Mouse (Mus musculus) cerebellum, adult 2 months (tissue): ENCODE measurements around the gene Phkg2.

ENCODE experiments used
- CTCF ChIP-seq: fragments of 200-500 bp; IDR thresholded peaks from 2 replicates; pipeline ENCODE4 v1.5.1; 2011; ENCODE audit warnings: low read depth, mild to moderate bottlenecking, control low read depth, low read length, moderate library complexity, borderline replicate concordance; ENCODE audit not compliant: insufficient read depth
- POLR2A ChIP-seq: fragments of 200-500 bp; IDR thresholded peaks from 2 replicates; pipeline ENCODE4 v1.6.1; 2011; ENCODE audit warnings: low read length, control low read depth, borderline replicate concordance; ENCODE audit not compliant: insufficient read depth

GRCm38 (mm10) chr7:127551558-127551957 is 21.6 kb upstream of the Phkg2 start:
- no peak for TF ChIP-seq POLR2A
- TF ChIP-seq CTCF, result no peak
